Mouse (Mus musculus): Measurements from ENCODE around the gene Kcnj14. TPM values are rescaled to one million over a fixed set of nuclear protein-coding genes. Genes with fewer than 3 reads are reported as not detected.

The Kcnj14 gene
- polyA plus RNA-seq, 1 experiment: 0.22 TPM

DNA sequence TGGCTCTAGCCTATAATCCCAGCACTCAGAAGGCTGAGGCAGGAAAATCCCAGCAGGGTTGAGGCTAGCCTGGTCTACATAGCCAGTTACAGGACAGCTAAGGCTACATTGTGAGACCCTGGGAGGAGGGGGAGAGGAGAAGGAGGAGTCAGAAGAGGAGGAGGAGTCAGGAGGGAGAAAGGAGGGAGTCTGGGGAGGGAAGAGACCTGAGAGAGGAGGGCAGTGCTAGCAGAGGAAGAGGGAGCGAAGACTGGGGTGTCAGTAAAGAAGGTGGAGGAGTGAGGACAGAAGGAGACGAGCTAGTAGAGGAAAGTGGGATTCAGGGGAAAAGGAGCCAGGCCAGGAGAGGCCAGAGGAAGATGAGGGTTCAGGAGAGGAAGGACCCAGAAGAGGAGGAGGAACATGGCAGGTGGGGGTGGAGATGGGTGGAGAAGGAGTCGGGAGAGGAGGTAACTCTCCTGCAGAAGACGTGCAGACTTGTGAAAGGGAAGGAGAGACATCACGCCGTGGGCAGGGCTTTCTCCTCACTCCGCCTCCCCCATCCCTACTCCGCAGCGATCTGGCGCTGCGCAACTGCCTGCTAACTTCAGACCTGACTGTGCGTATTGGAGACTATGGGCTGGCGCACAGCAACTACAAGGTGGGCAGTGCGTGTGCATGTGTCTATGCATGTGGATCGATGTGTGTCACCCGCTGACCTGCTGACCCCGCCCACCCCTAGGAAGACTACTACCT is 32.7 kb downstream of the Kcnj14 start:
- Histone ChIP-seq H3K4me3 (ENCODE audit: insufficient read depth, poor library complexity, severe bottlenecking) (no peak overlapping the region), H3ac (ENCODE audit: control insufficient read depth, insufficient read length, low read depth) (no peak overlapping the region), H3K27me3 (ENCODE audit: control insufficient read depth, insufficient read depth, insufficient read length) (peaks cover 44% of the 10 kb centered on the region), H3K79me3 (ENCODE audit: low read depth) (no peaks in the 10 kb centered on the region), H3K79me2 (ENCODE audit: control insufficient read depth, insufficient read depth) (no peaks in the 10 kb centered on the region), H3K36me3 (ENCODE audit: control insufficient read depth, insufficient read depth) (no peaks in the 10 kb centered on the region)
- TF ChIP-seq FOSL1 (IDR thresholded peaks at IDR 0.05; ENCODE audit: insufficient read depth, low read length, poor library complexity, severe bottlenecking): no peak
- no peak for TF ChIP-seq MYOG (IDR thresholded peaks at IDR 0.05; ENCODE audit: control insufficient read depth, extremely low read depth, insufficient read length)
- TF ChIP-seq CEBPB (IDR thresholded peaks at IDR 0.05; ENCODE audit: low read depth): no peak
- no peak for TF ChIP-seq MYOD1 (IDR thresholded peaks at IDR 0.05; ENCODE audit: control insufficient read depth, insufficient read length, low read depth)

- Histone ChIP-seq H3ac (ENCODE audit: control insufficient read depth, insufficient read length, low read depth) (no peak overlapping the region), H3K27me3 (ENCODE audit: control insufficient read depth, insufficient read depth, insufficient read length) (peaks cover 54% of the 10 kb centered on the region), H3K36me3 (ENCODE audit: control insufficient read depth, insufficient read depth) (no peaks in the 10 kb centered on the region), H3K79me3 (ENCODE audit: low read depth) (no peaks in the 10 kb centered on the region), H3K79me2 (ENCODE audit: control insufficient read depth, insufficient read depth) (no peaks in the 10 kb centered on the region), H3K4me3 (ENCODE audit: insufficient read depth, poor library complexity, severe bottlenecking) (no peak overlapping the region)
- no peak for TF ChIP-seq CTCF (IDR thresholded peaks at IDR 0.05; ENCODE audit: control insufficient read depth, insufficient read depth, insufficient read length)
- no peak for TF ChIP-seq MYOG (IDR thresholded peaks at IDR 0.05; ENCODE audit: control insufficient read depth, extremely low read depth, insufficient read length)
- no peak for TF ChIP-seq CEBPB (IDR thresholded peaks at IDR 0.05; ENCODE audit: low read depth)
- TF ChIP-seq FOSL1 (IDR thresholded peaks at IDR 0.05; ENCODE audit: insufficient read depth, low read length, poor library complexity, severe bottlenecking): no peak
- TF ChIP-seq MYOD1 (IDR thresholded peaks at IDR 0.05; ENCODE audit: control insufficient read depth, insufficient read length, low read depth): no peak
- no peak for TF ChIP-seq USF1 (IDR thresholded peaks at IDR 0.05; ENCODE audit: low read depth)
- TF ChIP-seq MAX (IDR thresholded peaks at IDR 0.05): no peak
These were observed 33.9 kb downstream of the Kcnj14 start for GRCm38 (mm10) chr7:45790721-45791120.

- Histone ChIP-seq H3K36me3 (ENCODE audit: control insufficient read depth, insufficient read depth) (no peaks in the 10 kb centered on the region), H3K79me3 (ENCODE audit: low read depth) (no peaks in the 10 kb centered on the region), H3K27me3 (ENCODE audit: control insufficient read depth, insufficient read depth, insufficient read length) (peaks cover 66% of the 10 kb centered on the region), H3K79me2 (ENCODE audit: control insufficient read depth, insufficient read depth) (no peaks in the 10 kb centered on the region), H3ac (ENCODE audit: control insufficient read depth, insufficient read length, low read depth) (no peak overlapping the region), H3K4me3 (ENCODE audit: insufficient read depth, poor library complexity, severe bottlenecking) (no peak overlapping the region)
- TF ChIP-seq MAX (IDR thresholded peaks at IDR 0.05) (no peak), CEBPB (IDR thresholded peaks at IDR 0.05; ENCODE audit: low read depth) (no peak), MYOG (IDR thresholded peaks at IDR 0.05; ENCODE audit: control insufficient read depth, extremely low read depth, insufficient read length) (no peak), MYOD1 (IDR thresholded peaks at IDR 0.05; ENCODE audit: control insufficient read depth, insufficient read length, low read depth) (no peak), CTCF (IDR thresholded peaks at IDR 0.05; ENCODE audit: control insufficient read depth, insufficient read depth, insufficient read length) (no peak), USF1 (IDR thresholded peaks at IDR 0.05; ENCODE audit: low read depth) (no peak), FOSL1 (IDR thresholded peaks at IDR 0.05; ENCODE audit: insufficient read depth, low read length, poor library complexity, severe bottlenecking) (no peak)
These were observed 36.9 kb downstream of the Kcnj14 start for GRCm38 (mm10) chr7:45787642-45788041.

GRCm38 (mm10) chr7:45786661-45787413 is 37.7 kb downstream of the Kcnj14 start:
- Histone ChIP-seq H3K4me3 (ENCODE audit: insufficient read depth, poor library complexity, severe bottlenecking) (no peak overlapping the region), H3K27me3 (ENCODE audit: control insufficient read depth, insufficient read depth, insufficient read length) (peaks cover 58% of the 10 kb centered on the region), H3K36me3 (ENCODE audit: control insufficient read depth, insufficient read depth) (no peaks in the 10 kb centered on the region), H3K79me3 (ENCODE audit: low read depth) (no peaks in the 10 kb centered on the region), H3ac (ENCODE audit: control insufficient read depth, insufficient read length, low read depth) (no peak overlapping the region), H3K79me2 (ENCODE audit: control insufficient read depth, insufficient read depth) (no peaks in the 10 kb centered on the region)
- TF ChIP-seq CTCF (IDR thresholded peaks at IDR 0.05; ENCODE audit: control insufficient read depth, insufficient read depth, insufficient read length): no peak
- TF ChIP-seq MYOD1 (IDR thresholded peaks at IDR 0.05; ENCODE audit: control insufficient read depth, insufficient read length, low read depth): no peak
- no peak for TF ChIP-seq MAX (IDR thresholded peaks at IDR 0.05)
- TF ChIP-seq CEBPB (IDR thresholded peaks at IDR 0.05; ENCODE audit: low read depth): no peak
- no peak for TF ChIP-seq FOSL1 (IDR thresholded peaks at IDR 0.05; ENCODE audit: insufficient read depth, low read length, poor library complexity, severe bottlenecking)

DNA sequence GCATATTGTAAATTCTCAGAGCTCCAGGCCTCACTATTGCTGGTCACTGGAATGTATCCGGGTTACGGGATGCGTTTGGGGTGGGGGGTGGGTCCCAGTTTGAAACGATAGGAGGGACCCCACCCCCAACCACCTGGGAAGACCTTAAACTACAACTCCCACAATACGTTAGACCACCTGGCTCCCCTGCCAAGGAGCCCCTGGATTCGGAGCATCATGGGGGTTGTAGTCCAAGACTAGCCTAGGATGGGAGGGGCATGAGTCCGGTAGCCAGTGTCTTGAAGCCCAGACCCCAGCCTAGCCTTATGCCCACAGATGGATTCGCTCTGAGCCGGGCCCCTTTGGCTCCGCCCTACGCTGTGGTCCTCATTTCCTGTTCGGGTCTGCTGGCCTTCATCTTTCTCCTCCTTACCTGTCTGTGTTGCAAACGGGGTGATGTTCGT is 38.4 kb downstream of the Kcnj14 start:
- H3K36me3 ChIP-seq (ENCODE audit: control insufficient read depth, insufficient read depth): no peaks in the 10 kb centered on the region
- no peaks in the 10 kb centered on the region for H3K79me3 ChIP-seq (ENCODE audit: low read depth)
- H3ac ChIP-seq (ENCODE audit: control insufficient read depth, insufficient read length, low read depth): no peak overlapping the region
- no peaks in the 10 kb centered on the region for H3K79me2 ChIP-seq (ENCODE audit: control insufficient read depth, insufficient read depth)
- no peak overlapping the region for H3K4me3 ChIP-seq (ENCODE audit: insufficient read depth, poor library complexity, severe bottlenecking)
- peaks cover 57% of the 10 kb centered on the region for H3K27me3 ChIP-seq (ENCODE audit: control insufficient read depth, insufficient read depth, insufficient read length)
- no peak for TF ChIP-seq CEBPB (IDR thresholded peaks at IDR 0.05; ENCODE audit: low read depth)
- no peak for TF ChIP-seq MAX (IDR thresholded peaks at IDR 0.05)
- no peak for TF ChIP-seq CTCF (IDR thresholded peaks at IDR 0.05; ENCODE audit: control insufficient read depth, insufficient read depth, insufficient read length)
- TF ChIP-seq FOSL1 (IDR thresholded peaks at IDR 0.05; ENCODE audit: insufficient read depth, low read length, poor library complexity, severe bottlenecking): no peak
- no peak for TF ChIP-seq MYOD1 (IDR thresholded peaks at IDR 0.05; ENCODE audit: control insufficient read depth, insufficient read length, low read depth)
- TF ChIP-seq MYOG (IDR thresholded peaks at IDR 0.05; ENCODE audit: control insufficient read depth, extremely low read depth, insufficient read length): no peak
- no peak for TF ChIP-seq USF1 (IDR thresholded peaks at IDR 0.05; ENCODE audit: low read depth)

Measured in C2C12 (cell line).